Mouse (Mus musculus): ENCODE results near the gene Krtap13.
"Not testable (repeated sequence)": the region's sequence is repeated elsewhere in the genome, so short reads cannot be mapped to it uniquely, and the experiment has no call there.

The Krtap13 gene

DNA sequence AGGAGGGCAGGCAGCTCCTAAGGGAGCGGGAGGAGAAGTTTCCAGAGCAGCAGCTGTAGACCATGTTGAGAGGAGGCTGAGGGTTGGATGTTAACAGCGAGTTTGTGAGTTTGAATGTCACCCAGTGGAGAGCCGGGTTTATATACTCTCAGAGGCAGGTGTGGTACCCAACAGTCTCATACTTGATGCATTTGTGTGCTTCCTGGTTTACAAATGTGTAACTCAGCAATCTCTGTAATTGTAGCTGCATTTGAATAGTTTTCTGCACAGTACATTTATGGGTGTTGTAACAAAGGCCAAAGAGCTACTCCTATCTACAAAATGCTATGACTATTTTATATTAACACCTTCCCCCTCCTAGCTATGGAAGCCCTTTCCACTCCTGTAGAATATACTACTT lies at the start of gene Krtap13:
TSS of gene Krtap13 (minus strand) at position 101 of the 400 bp plus-strand sequence.
- DNase-seq = not testable (repeated sequence)

DNA sequence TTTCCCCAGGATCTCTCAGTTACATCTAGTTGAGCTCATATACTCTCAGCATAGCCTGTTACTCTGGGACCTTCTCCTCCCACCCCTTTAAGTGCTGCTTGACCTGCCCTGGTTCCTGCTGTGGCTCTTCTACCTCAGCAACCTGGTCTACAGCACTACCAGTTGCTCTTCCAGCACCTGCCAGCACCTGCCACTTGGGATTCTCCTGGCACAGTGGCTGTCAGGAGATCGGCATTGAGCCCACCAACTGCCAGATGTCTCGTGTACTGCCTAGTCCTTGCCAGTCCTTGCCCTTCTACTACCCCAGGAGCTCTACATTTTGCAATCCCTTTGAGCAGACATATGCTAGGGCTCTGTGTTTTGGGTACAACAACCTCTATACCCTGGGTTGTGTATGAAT lies 35.4 kb upstream of the Krtap13 start:
- no peak for DNase-seq

DNA sequence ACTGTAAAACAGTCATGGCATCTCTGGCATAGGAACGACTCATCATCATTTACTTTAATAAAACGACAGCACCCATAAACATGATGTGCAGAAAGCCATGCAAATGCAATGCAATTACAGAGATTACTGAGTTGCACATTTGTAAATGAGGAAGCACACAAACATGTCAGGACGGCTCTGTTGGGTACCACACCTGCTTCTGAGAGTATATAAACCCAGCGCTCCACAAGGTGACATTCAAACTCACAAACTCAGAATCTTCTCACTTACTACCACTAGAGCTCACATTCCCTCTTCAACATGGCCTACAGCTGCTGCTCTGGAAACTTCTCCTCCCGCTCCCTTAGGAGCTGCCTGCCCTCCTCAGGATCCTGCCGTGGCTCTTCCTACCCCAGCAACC lies 26.2 kb upstream of the Krtap13 start, which contains the start of gene Gm5965:
TSS of gene Gm5965 (plus strand) at position 301 of the 400 bp plus-strand sequence.
- DNase-seq = no peak

DNA sequence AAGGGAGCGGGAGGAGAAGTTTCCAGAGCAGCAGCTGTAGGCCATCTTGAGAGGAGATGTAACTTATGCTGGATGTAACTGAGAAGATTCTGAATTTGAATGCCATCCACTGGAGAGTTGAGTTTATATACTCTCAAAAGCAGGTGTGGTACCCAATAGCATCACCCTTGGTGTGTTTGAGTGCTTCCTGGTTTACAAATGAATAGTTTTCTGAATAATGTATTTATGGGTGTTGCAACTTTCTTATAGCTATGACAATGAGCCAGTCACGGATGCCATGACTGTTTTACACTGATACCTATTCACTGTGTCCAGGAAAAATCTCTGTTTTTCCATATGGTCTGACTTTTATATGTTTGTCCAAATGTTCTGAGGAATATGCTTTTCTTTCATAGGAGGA lies 22.7 kb upstream of the Krtap13 start, which contains the start of gene 2310057N15Rik:
TSS of gene 2310057N15Rik (minus strand) at position 101 of the 400 bp plus-strand sequence.
- no peak for DNase-seq

- DNase-seq = not testable (repeated sequence)
Measured at GRCm38 (mm10) chr16:88758547-88758946, 7.1 kb upstream of the Krtap13 start, which contains the start of gene 2310034C09Rik. Gene 2310034C09Rik (plus strand): TSS chr16:88758847.

DNA sequence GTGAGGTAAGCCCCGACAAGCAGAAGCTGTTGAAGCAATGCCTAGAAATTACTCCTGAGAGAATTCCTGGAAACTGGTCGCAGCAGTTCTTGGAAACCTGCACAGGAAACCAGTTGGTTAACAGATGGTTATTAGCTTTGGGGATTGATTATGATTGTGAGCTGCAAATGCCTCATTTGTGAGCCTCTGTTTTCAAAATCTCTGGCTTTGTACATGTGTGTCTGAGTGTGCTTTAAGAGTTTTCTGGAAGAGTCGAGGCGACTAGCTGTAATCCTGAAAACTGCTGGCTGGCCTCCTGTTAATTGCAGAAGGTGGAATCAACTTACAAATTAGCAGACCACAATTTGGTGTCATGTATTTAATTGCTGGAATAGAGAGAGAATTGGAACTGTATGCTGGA lies 3.5 kb downstream of the Krtap13 start:
- no peak for DNase-seq

- no peak for DNase-seq
Measured at GRCm38 (mm10) chr16:88744750-88745340, 6.6 kb downstream of the Krtap13 start.

GRCm38 (mm10) chr16:88735391-88735790 lies 16.0 kb downstream of the Krtap13 start:
- DNase-seq = no peak

DNA sequence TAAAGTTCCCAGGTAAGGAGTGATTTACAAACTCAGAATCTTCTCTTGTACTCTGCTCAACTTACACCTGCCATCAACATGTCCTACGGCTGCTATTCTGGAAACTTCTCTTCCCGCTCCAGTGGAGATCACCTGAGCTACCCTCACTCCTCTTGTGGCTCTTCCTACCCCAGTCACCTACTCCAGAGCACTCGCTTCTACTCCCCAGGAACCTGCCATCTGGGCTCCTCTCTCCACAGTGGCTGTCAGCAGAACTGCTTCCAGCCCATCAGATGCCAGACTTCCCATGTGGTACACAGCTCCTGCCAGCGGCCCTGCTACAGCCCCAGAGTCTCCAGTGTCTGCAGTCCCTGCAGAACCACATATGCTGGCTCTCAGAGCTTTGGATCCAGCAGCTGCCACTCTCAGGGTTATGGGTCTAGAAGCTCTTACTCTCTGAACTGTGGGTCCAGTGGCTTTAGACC lies 22.6 kb downstream of the Krtap13 start, which contains the start of gene Krtap13-1:
TSS of gene Krtap13-1 (plus strand) at position 51 of the 464 bp plus-strand sequence.
- no peak for DNase-seq

GRCm38 (mm10) chr16:88720031-88720430 lies 31.4 kb downstream of the Krtap13 start:
- no peak for DNase-seq

DNA sequence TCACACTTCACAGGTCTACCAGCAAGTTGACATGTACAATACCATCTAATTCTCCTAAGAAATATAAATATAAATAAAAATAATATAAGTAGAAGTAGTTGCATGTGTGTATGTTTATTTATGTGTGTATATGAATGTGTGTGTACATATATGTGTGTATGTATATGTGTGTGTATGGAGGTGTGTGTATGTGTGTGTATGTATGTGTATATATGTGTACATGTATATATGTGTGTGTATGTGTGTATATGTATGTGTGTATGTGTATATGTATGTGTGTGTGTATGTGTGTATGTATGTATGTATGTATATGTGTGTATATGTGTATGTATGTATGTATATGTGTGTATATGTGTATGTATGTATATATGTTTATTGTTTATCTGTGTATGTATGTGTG lies 34.9 kb downstream of the Krtap13 start:
- DNase-seq = no peak

DNA sequence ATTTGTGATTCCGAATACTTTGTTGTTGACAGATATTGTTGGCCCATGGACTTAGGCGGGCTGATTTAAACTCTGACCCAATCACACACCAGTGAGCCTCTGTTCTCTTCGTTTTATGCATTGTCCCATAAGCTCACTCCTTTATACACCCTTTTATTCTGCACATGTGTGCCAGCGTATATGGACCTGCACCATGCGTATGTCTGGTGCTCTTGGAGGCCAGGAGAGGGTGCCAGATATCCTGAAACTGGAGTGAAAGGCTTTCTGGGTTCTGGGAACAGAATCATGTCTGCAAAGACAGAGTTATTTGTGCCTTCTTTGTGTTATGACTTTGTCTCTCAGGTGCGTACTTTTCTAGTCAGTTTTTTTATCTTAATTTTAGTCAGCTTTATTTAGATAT lies 40.2 kb downstream of the Krtap13 start:
- no peak for DNase-seq

GRCm38 (mm10) chr16:88710757-88711156 lies 40.7 kb downstream of the Krtap13 start:
- DNase-seq = no peak

DNA sequence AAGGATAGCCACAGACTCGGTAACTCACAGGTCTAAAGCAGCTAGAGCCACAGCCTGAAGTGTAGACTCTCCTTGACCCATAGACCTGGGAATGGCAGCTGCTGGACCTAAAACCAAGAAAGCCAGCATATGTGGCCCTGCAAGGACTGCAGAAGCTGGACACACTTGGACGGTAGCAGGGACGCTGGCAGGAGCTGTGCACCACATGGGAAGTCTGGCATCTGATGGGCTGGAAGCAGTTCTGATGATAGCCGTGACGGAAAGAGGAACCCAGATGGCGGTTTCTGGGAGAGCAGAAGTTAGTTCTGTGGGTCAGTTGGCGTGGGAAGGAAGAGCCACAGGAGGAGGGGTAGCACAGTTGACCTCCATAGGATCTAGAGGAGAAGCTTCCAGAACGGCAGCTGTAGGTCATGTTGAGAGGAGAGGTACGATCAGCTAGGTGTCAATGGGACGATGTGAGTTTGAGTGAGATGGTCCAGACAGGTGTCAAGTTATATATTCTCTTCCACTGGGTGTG lies 43.9 kb downstream of the Krtap13 start, which contains the start of gene 2310061N02Rik:
TSS of gene 2310061N02Rik (minus strand) at position 467 of the 517 bp plus-strand sequence.
- DNase-seq = no peak

GRCm38 (mm10) chr16:88701072-88701864 lies 50.2 kb downstream of the Krtap13 start:
- no peak for DNase-seq
